Mouse (Mus musculus) lung, postnatal 0 days (tissue): ENCODE measurements around the gene Suv39h2.

Experiments
- CTCF ChIP-seq: IDR thresholded peaks from 2 replicates; pipeline ENCODE4 v1.5.1; 2016; ENCODE audit warnings: antibody characterized with exemption, mild to moderate bottlenecking
- EP300 ChIP-seq: IDR thresholded peaks from 2 replicates; pipeline ENCODE4 v1.6.1; 2016; ENCODE audit warnings: antibody characterized with exemption, mild to moderate bottlenecking, control low read depth

- TF ChIP-seq CTCF (no peak), EP300 (no peak)
Measured at GRCm38 (mm10) chr2:3512076-3512475, 37.2 kb upstream of the Suv39h2 start.
